Mouse (Mus musculus) heart, adult 9 months (tissue): ENCODE measurements around the gene Tnrc18.

Experiments
- DNase-seq, 2 experiments: peaks; one replicate each; pipeline ENCODE4 v3.0.0; 2022; ENCODE audit warnings: low spot score in 2 of 2

Tnrc18 gene

GRCm38 (mm10) chr5:142723520-142724133, 93.8 kb downstream of the Tnrc18 start:
- peak; percentile 32 to 40 for DNase-seq

DNA sequence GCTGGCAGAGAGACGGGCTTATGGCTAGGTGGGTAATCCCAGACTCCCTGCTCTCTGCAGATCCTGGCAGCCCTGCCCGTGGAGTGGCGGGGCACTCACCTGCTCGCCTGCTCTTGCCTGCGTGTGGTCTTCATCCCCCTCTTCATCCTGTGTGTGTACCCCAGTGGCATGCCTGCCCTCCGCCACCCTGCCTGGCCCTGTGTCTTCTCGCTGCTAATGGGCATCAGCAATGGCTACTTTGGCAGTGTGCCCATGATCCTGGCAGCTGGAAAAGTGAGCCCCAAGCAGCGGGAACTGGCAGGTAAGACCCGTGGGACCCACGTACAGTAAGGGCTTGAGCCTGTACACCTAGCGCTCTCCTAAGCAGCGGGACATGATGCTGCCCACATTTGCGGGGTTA, 97.6 kb downstream of the Tnrc18 start:
- DNase-seq, result no peak

- DNase-seq, result no peak
These were observed 99.0 kb downstream of the Tnrc18 start for GRCm38 (mm10) chr5:142718486-142718885.

DNA sequence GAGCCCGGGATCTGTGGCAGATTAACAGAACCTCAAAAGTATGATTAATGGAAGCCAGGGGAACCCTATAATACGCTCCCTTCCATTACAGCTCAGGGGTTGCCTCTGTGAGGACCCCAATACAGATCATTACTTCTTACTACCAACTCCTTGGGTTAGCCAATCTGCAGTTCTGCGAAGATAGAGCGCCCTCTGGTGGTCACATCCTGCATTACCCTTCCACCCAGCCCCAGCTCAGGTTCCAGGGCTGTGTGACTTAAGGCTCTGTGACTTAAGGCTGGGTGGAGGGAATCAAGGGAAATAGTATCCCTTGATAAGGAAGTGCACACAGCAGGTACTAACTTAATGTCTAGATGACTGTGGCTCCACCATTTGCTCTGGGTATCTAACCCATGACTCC, 99.4 kb downstream of the Tnrc18 start:
- peak; percentile 38 to 47 for DNase-seq

DNA sequence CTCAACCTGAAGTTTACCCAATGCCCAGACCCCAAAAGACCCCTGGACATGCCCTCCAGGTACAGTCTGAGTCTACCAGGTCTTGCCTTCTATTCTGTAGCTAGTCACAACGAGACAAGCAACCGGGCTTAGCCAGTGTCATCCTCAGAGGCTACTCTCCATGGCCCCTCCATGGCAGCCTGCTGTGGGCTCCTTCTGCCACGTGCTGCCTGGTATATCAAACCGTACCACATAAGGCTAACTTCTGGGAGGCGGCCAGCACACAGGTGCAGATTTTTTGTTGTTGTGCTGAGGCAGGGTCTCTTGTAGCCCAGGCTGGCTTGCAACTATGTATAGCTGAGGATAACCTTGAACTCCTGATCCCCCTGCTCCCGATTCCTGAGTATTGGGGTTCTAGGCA, 101.4 kb downstream of the Tnrc18 start:
- no peak for DNase-seq

- no peak for DNase-seq
These were observed 102.4 kb downstream of the Tnrc18 start for GRCm38 (mm10) chr5:142715059-142715458.

DNA sequence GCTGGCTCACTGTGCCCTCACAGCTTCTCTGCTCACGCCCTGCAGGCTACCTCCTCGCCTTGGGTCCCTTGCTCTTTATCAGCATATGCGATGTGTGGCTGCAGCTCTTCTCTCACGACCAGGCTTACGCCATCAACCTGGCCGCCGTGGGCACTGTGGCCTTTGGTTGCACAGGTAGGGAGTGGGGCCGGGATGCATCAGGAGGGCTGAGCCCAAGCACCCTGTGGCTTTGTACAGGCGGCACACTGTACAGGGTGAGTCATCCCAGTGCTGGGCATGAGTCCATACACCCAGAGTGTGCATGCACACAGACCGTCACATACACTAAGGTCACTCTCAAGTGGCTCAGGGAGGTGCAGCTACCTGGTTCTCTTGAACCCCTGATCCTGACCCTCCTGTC, 103.5 kb downstream of the Tnrc18 start:
- no peak for DNase-seq

GRCm38 (mm10) chr5:142712373-142712772, 105.1 kb downstream of the Tnrc18 start:
- no peak for DNase-seq

DNA sequence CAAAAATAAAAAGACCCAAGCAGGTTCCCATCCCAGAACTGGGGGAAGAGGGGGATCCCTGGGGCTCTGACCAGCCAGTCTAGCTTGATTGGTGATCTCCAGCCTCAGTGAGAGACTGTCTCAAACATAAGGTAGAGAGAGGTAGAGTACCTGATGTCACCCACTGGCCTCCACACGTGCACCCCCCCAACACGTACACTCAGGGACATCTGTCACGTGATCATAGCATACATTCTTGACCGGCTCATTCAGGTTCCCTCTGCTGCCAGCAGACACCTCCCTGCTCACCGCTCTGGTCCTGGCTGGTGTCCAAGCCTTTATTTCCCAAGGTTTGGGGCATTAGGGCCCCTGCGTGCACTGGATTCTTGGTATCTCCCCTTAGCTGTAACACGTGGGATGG, 108.0 kb downstream of the Tnrc18 start:
- DNase-seq, result no peak

- no peak for DNase-seq
These were observed 109.8 kb downstream of the Tnrc18 start for GRCm38 (mm10) chr5:142707709-142708108.

DNA sequence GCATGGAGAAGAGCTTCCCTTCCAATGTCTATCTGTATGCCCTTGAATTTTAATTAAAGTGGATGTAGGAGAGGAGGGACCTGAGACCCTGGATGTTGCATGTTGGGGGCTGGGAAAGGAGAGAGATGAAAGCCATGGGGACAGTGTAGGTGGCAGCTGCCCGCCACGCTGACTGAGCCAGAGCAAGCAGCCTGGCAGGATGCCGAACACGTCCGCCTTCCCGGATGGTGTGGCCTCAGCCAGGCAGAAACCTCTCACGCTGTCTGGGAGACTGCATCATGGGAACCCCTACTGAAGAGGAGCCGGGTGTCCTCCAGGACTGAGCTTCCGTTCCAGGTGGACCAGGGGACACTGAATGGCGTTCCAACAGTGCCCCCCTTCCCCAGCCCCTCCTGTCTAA, 113.9 kb downstream of the Tnrc18 start:
- no peak for DNase-seq

DNA sequence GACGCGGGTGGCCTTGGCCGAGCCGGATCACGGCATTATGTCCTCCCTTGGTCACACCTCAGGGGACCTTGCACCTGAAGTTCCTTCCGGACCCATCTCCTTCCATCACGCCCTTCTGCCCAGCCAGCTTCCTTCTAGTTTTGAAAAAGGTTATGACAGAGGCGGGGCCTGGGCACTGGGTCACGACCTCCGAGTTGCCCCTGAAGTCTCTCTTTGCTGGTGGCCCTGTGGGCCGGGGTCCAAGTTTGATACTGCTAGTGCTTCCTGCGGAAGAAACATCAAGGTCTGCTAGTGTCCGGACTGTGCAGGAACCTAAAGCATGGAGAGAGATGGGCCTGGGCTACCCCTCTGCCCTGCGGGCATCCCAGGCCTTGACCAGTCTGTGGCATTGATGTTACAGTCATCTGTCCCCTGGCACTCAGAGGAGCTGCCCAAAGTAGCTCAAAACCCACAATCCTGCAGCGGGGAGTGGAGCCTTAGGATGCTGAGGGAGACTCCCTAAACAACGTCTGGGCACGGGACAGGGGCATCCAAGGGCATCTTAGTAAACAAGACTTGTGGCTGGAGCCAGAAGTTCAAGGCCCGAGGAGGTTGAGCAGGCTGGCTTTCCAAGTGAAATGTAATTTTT, 114.8 kb downstream of the Tnrc18 start:
- DNase-seq, result no peak

- DNase-seq, result no peak
These were observed 115.6 kb downstream of the Tnrc18 start for GRCm38 (mm10) chr5:142701651-142702510.

DNA sequence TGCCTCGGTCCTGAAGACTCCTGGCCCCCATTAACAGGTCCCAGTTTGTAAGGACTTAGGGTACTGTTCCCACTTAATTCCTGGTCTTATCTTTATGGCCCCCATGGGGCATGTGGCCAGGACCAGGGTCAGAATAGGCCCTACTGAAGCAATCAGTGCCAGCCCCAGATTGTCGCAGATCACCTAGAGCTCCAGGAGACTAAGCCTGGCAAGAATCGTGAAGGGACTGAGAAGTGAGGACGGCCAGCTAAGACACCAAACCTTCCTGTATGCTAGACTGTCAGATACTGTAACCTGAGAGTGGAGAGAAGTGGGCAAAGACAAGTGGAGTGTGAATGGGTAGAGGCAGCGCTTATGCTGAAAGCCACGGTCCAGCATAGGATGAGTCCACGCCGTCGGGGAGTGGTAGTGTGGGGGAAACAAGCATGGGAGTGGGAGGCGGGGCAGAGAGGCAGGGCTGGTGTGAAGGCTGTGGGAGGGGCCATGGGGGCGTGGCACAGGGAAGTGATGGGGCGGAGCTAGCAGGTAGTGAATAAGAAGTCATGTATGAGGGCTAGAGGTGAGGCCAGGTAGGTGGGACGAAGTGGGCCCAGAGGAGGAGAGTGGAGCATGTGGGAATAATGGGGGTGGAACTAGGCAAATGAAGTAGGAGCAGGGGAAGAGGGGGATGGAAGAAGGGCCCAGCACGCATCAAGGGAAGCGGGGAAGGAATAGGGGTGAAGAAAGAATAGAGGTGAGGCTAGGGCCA, 116.4 kb downstream of the Tnrc18 start:
- DNase-seq, result no peak

DNA sequence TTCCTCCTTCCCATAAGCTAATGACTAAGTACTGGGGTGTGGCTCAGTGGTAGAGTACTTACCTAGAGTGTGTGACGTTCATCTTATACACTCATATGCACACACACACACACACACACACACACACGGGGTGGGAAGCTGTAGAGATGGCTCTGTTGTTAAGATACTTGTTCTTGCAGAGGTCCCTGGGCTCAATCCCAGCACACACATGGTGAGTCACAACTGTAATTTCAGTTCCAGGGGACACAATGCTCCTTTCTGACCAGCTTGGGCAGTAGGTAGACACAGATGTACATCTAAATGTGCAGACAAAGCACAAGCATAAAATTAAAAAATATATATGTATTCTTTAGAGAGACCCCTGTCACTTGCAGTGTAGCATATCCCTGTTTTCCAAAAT, 119.7 kb downstream of the Tnrc18 start:
- DNase-seq, result no peak

DNA sequence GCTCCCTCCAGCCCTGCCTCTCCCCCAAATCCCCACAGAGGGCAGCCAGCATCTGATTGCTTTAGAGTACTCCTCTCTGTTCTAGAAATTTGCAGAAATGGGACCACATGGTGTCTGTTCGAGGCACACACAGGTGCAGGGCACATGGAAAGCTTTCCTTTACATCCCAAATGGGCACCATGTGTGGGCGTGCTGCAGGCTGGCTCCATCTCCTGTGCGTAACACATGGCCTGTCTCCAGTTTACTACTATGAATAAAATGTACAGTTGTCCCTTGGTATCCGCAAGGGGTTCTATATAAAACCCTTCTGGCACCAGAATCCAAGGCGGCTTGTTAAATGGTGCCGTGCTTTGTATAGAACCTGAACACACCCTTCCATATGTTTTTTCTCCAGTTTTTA, 120.6 kb downstream of the Tnrc18 start:
- no peak for DNase-seq

GRCm38 (mm10) chr5:142696258-142696657, 121.2 kb downstream of the Tnrc18 start:
- no peak for DNase-seq

DNA sequence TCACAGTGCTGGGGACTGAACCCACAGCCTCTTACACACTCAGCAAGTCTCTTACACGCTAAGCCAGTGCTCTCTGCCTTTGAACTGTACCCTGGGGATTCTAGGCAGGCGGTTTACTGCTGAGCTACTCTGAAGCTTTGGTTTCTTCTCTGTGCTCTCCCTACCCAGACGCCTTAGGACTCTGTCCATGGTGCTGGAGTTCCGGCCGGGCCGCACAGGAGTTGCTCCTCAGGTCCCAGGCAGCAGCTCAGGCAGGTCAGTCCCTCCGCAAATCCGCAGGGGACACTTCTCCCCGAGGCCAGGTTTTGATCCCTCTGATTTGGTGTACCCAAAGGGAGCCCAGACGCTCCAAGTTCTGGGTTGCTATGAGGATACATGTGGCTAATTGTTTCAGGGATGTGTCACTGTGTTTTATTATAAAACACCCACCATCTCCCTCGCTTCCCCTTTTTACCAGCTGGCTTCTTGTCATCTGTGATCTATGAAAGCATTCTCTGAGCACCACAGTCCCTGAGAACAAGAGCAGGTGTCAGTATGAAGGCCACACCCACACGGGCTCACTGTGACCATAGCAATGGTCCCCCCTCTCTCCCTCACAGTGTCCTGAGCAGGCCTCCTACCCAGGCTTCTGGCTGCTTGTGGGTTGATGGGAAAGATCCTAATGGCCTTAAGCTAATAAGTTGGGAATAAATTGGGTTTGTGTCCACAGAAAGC, 122.7 kb downstream of the Tnrc18 start:
- no peak for DNase-seq

DNA sequence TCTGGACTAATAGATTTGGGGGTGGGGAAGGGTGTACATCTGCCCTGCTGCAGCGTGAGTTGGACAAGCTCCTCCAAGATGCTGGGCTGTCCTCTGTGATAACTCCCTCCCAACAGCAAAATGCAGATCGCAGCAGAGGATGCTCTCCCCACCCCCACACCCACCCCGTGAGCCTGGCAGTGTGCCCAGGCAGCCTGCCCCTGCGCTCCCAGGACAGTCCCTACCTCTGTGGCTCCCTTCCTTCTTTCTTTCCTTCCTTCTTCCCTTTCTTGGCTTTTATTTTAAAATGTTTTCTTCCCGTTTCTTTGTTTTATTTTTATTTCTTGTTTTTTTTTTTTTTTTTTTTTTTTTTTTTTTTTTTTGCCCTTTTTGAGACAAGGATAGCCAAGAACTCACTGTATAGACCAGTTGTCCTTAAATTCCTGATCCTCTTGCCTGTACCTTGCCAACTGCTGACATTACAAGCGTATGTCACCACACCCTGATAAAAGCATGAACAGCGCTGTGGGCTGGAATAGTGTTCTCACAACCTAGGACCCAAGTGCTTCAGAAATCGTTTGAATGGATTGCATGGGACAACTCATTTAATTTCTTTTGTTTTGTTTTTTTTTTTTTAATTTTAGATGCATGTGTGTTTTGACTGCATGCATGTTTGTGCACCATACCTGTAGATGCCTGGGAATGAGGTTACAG, 123.6 kb downstream of the Tnrc18 start:
- no peak for DNase-seq

GRCm38 (mm10) chr5:142692971-142693737, 124.3 kb downstream of the Tnrc18 start:
- DNase-seq, result no peak
